Mouse (Mus musculus) hindlimb bud, embryonic 11.5 days (tissue): ENCODE data around the gene Lsm14a.

Source experiments
- DNase-seq: peaks from one replicate; pipeline ENCODE4 v3.0.0-alpha.2; 2012; ENCODE audit warnings: low read depth, low spot score; ENCODE audit errors: extremely low spot score

Gene Lsm14a

GRCm38 (mm10) chr7:34317901-34318476 is 75.1 kb downstream of the Lsm14a start:
- DNase-seq: no peak

GRCm38 (mm10) chr7:34313443-34313875 is 79.7 kb downstream of the Lsm14a start, which contains the start of gene 4931406P16Rik:
4931406P16Rik (minus strand) TSS chr7:34313551.
- DNase-seq: peak; percentile 30

GRCm38 (mm10) chr7:34312786-34313442 is 80.2 kb downstream of the Lsm14a start:
- peak; percentile 12 for DNase-seq

GRCm38 (mm10) chr7:34309186-34309764 is 83.8 kb downstream of the Lsm14a start:
- no peak for DNase-seq

GRCm38 (mm10) chr7:34308586-34308985 is 84.5 kb downstream of the Lsm14a start:
- no peak for DNase-seq

- DNase-seq: no peak
Measured at GRCm38 (mm10) chr7:34305454-34305853, 87.7 kb downstream of the Lsm14a start.

GRCm38 (mm10) chr7:34302651-34303050 is 90.5 kb downstream of the Lsm14a start:
- no peak for DNase-seq

- no peak for DNase-seq
Measured at GRCm38 (mm10) chr7:34301952-34302351, 91.2 kb downstream of the Lsm14a start.

- DNase-seq: no peak
Measured at GRCm38 (mm10) chr7:34298818-34299217, 94.3 kb downstream of the Lsm14a start.

- DNase-seq: no peak
Measured at GRCm38 (mm10) chr7:34296124-34296523, 97.0 kb downstream of the Lsm14a start.
